Mouse (Mus musculus) G1E (cell line): ENCODE data around the gene Pam. TPM values are rescaled to one million over a fixed set of nuclear protein-coding genes. Genes with fewer than 3 reads are reported as not detected.

Source experiments
- ATAC-seq: 2 replicates; pipeline ENCODE4 v1.8.0; 2016; ENCODE audit warnings: mild to moderate bottlenecking; ENCODE audit not compliant: insufficient number of reproducible peaks, poor library complexity, low FRiP score, severe bottlenecking; ENCODE audit errors: extremely low read depth
- DNase-seq: peaks from one replicate; pipeline ENCODE4 v3.0.0; 2012; ENCODE audit warnings: low spot score
- H3K27me3 ChIP-seq: 2 replicates; pipeline ENCODE4 v1.6.1; 2012; ENCODE audit warnings: mild to moderate bottlenecking, low read length, inconsistent platforms; ENCODE audit not compliant: insufficient read depth
- H3K36me3 ChIP-seq: replicated peaks from 2 replicates; pipeline ENCODE3; 2012; ENCODE audit warnings: mild to moderate bottlenecking, inconsistent platforms
- H3K4me1 ChIP-seq: 2 replicates; pipeline ENCODE4 v1.6.1; 2012; ENCODE audit warnings: low read depth, low read length, inconsistent platforms, mixed read lengths; ENCODE audit not compliant: insufficient read depth
- H3K4me3 ChIP-seq: 2 replicates; pipeline ENCODE4 v1.5.1; 2012; ENCODE audit warnings: low read depth, mild to moderate bottlenecking, inconsistent platforms, low read length, moderate library complexity, mixed read lengths
- H3K9me3 ChIP-seq: replicated peaks from 2 replicates; pipeline ENCODE4 v1.6.1; 2012; ENCODE audit warnings: inconsistent platforms
- CTCF ChIP-seq: IDR thresholded peaks from 2 replicates; pipeline ENCODE4 v1.5.1; 2012; ENCODE audit warnings: low read depth, low read length, inconsistent platforms, mixed read lengths
- GATA1 ChIP-seq: IDR thresholded peaks from 2 replicates; pipeline ENCODE4 v1.6.1; 2012; ENCODE audit warnings: borderline replicate concordance, low read length, inconsistent platforms, mixed read lengths
- GATA2 ChIP-seq: IDR thresholded peaks from 2 replicates; pipeline ENCODE4 v1.6.1; 2012; ENCODE audit warnings: low read depth, low read length, inconsistent platforms, borderline replicate concordance
- POLR2AphosphoS5 ChIP-seq: IDR thresholded peaks from 2 replicates; pipeline ENCODE4 v1.6.1; 2012; ENCODE audit warnings: low read depth, low read length, inconsistent platforms; ENCODE audit not compliant: insufficient replicate concordance
- TAL1 ChIP-seq: conservative IDR thresholded peaks from 2 replicates; pipeline ENCODE4 v1.6.1; 2012; ENCODE audit warnings: low read depth, low read length, inconsistent platforms, mixed read lengths
- polyA plus RNA-seq: library from polyadenylated mRNA; stranded (reverse); fragments of >175 nt; gene quantifications from 2 replicates; pipeline ENCODE4 v1.2.3, GENCODE M21; 2012
- total RNA-seq, 2 experiments: library from RNA; stranded (forward) in 1 of 2; stranded (reverse) in 1 of 2; fragments of 200-1000 nt in 1 of 2; fragments of >200 nt in 1 of 2; fragmentation: Nextera tagmentation in 1 of 2; gene quantifications; 2 replicates each; pipeline ENCODE4 v1.2.3; 2014 to 2017

Gene Pam
- total and polyA plus RNA-seq, 3 experiments = 0.60 TPM; not detected in 2

GRCm38 (mm10) chr1:98128338-98129096 lies 33.1 kb upstream of the Pam start:
- no peak for DNase-seq
- ATAC-seq = no peak
- H3K4me3 ChIP-seq = no peak overlapping the region
- TF ChIP-seq GATA2 = no peak
- no peak for TF ChIP-seq POLR2AphosphoS5
- TF ChIP-seq TAL1 = no peak
- no peak for TF ChIP-seq CTCF
- no peak for TF ChIP-seq GATA1
- no peaks in the 10 kb centered on the region for H3K36me3 ChIP-seq
- H3K4me1 ChIP-seq = no peaks in the 10 kb centered on the region
- H3K27me3 ChIP-seq = no peaks in the 10 kb centered on the region
- H3K9me3 ChIP-seq = peaks cover 33% of the 10 kb centered on the region

- no peak for DNase-seq
- ATAC-seq = no peak
- Histone ChIP-seq H3K36me3 (no peaks in the 10 kb centered on the region), H3K27me3 (no peaks in the 10 kb centered on the region), H3K9me3 (peaks cover 31% of the 10 kb centered on the region), H3K4me3 (no peak overlapping the region), H3K4me1 (no peaks in the 10 kb centered on the region)
- TF ChIP-seq GATA2 (no peak), CTCF (no peak), POLR2AphosphoS5 (no peak), TAL1 (no peak), GATA1 (no peak)
These were observed 30.8 kb upstream of the Pam start for GRCm38 (mm10) chr1:98126268-98126667.

GRCm38 (mm10) chr1:98124727-98125126 lies 29.3 kb upstream of the Pam start:
- H3K9me3 ChIP-seq = peaks cover 30% of the 10 kb centered on the region
- no peak for ATAC-seq
- H3K4me3 ChIP-seq = no peak overlapping the region
- no peaks in the 10 kb centered on the region for H3K4me1 ChIP-seq
- no peak for DNase-seq
- H3K27me3 ChIP-seq = no peaks in the 10 kb centered on the region
- no peak for TF ChIP-seq TAL1
- TF ChIP-seq GATA2 = no peak
- no peaks in the 10 kb centered on the region for H3K36me3 ChIP-seq

- Histone ChIP-seq H3K9me3 (peaks cover 16% of the 10 kb centered on the region), H3K36me3 (no peaks in the 10 kb centered on the region), H3K4me3 (no peak overlapping the region), H3K27me3 (no peaks in the 10 kb centered on the region), H3K4me1 (no peaks in the 10 kb centered on the region)
- no peak for TF ChIP-seq CTCF
- TF ChIP-seq GATA1 = no peak
- TF ChIP-seq POLR2AphosphoS5 = no peak
- no peak for TF ChIP-seq TAL1
- TF ChIP-seq GATA2 = no peak
- DNase-seq (no peak), ATAC-seq (no peak)
These were observed 24.1 kb upstream of the Pam start for GRCm38 (mm10) chr1:98119595-98119994.

GRCm38 (mm10) chr1:98107599-98107998 lies 12.2 kb upstream of the Pam start:
- TF ChIP-seq GATA2 (no peak), TAL1 (no peak), GATA1 (no peak), CTCF (no peak), POLR2AphosphoS5 (no peak)
- no peaks in the 10 kb centered on the region for H3K27me3 ChIP-seq
- no peak overlapping the region for H3K4me3 ChIP-seq
- H3K4me1 ChIP-seq = no peaks in the 10 kb centered on the region
- DNase-seq (no peak), ATAC-seq (no peak)
- H3K36me3 ChIP-seq = no peaks in the 10 kb centered on the region
- peaks cover 9% of the 10 kb centered on the region for H3K9me3 ChIP-seq

- Histone ChIP-seq H3K4me3 (no peak overlapping the region), H3K27me3 (no peaks in the 10 kb centered on the region), H3K4me1 (no peaks in the 10 kb centered on the region), H3K36me3 (no peaks in the 10 kb centered on the region), H3K9me3 (peaks cover 40% of the 10 kb centered on the region)
- ATAC-seq (no peak), DNase-seq (no peak)
- TF ChIP-seq TAL1 (no peak), GATA2 (no peak), GATA1 (no peak), POLR2AphosphoS5 (no peak), CTCF (no peak)
These were observed 4.0 kb upstream of the Pam start for GRCm38 (mm10) chr1:98099441-98099840.
